Mouse (Mus musculus) bone marrow macrophage, adult 2 months (primary cell): Measurements from ENCODE around the gene Fis1. TPM values are rescaled to one million over a fixed set of nuclear protein-coding genes. Genes with fewer than 3 reads are reported as not detected.

ENCODE experiments used
- H3K27ac ChIP-seq: 2 replicates; pipeline ENCODE4 v1.5.1; 2012; ENCODE audit warnings: low read depth, low read length; ENCODE audit not compliant: insufficient read depth
- H3K4me1 ChIP-seq: 2 replicates; pipeline ENCODE4 v1.6.1; 2012; ENCODE audit warnings: low read length; ENCODE audit not compliant: control insufficient read depth, insufficient read depth
- H3K4me3 ChIP-seq: 2 replicates; pipeline ENCODE4 v1.5.1; 2012; ENCODE audit warnings: mild to moderate bottlenecking, low read length, moderate library complexity; ENCODE audit not compliant: insufficient read depth
- CTCF ChIP-seq: IDR thresholded peaks from 2 replicates; pipeline ENCODE4 v1.5.1; 2012; ENCODE audit warnings: low read depth, mild to moderate bottlenecking, low read length, moderate library complexity
- POLR2A ChIP-seq: IDR thresholded peaks from 2 replicates; pipeline ENCODE4 v1.6.1; 2012; ENCODE audit warnings: mild to moderate bottlenecking, low read depth, low read length, borderline replicate concordance
- polyA plus RNA-seq: library from polyadenylated mRNA; stranded (reverse); fragments of >200 nt; gene quantifications from 2 replicates; pipeline ENCODE4 v1.2.4, GENCODE M21; 2012; ENCODE audit not compliant: missing spikeins, insufficient read depth, insufficient read length

Gene Fis1
- polyA plus RNA-seq, 1 experiment: 149 TPM

GRCm38 (mm10) chr5:136919546-136920301, 33.4 kb upstream of the Fis1 start:
- Histone ChIP-seq H3K4me3 (peak overlapping the region; percentile 77), H3K4me1 (no peaks in the 10 kb centered on the region), H3K27ac (no peak overlapping the region)
- no peak for TF ChIP-seq POLR2A
- no peak for TF ChIP-seq CTCF

DNA sequence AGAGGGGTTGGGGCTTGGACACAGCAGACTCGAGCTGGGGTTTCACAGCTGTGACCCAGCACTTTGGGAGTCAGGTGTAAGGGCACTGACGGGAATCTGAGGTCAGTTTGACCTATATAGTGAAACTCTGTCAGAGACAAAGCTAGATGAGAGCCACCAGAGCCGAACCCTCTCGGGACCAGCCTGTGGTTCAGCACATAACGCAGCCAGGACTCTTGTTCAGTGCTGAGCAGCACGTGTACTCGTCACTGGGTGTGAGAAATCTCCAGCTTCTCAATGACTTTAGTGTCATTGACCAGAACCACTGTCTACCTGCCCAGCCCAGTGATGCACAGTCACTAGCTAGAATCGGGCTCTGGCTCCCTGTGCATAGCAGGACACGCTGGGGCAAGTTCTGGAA, 30.2 kb upstream of the Fis1 start:
- Histone ChIP-seq H3K4me3 (no peak overlapping the region), H3K4me1 (no peaks in the 10 kb centered on the region), H3K27ac (no peak overlapping the region)
- TF ChIP-seq CTCF: no peak
- TF ChIP-seq POLR2A: no peak

- Histone ChIP-seq H3K4me3 (no peak overlapping the region), H3K27ac (no peak overlapping the region), H3K4me1 (no peaks in the 10 kb centered on the region)
- TF ChIP-seq POLR2A: no peak
- no peak for TF ChIP-seq CTCF
These were observed 29.2 kb upstream of the Fis1 start for GRCm38 (mm10) chr5:136923751-136924478.

DNA sequence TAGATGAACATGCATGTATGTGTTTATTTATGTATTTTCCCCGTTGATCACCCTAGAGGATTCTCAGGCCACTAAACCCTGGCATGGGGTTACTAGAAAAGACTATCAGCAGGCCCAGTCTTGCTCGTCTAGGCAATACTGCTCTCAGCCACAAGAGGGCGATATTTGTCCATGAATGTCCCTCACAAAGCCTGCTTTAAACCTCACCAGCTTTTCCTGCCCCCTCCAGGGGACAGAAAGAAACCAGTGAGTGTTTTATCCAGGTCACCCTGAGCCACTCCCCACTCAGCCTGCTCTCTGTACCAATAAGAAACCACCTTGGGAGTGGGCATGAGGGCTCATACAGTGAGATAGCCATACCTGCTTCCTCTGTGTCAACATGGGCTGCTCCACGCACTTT, 24.0 kb upstream of the Fis1 start:
- TF ChIP-seq CTCF: peak; percentile 88
- TF ChIP-seq POLR2A: no peak
- no peak overlapping the region for H3K27ac ChIP-seq
- no peak overlapping the region for H3K4me3 ChIP-seq
- H3K4me1 ChIP-seq: no peaks in the 10 kb centered on the region

DNA sequence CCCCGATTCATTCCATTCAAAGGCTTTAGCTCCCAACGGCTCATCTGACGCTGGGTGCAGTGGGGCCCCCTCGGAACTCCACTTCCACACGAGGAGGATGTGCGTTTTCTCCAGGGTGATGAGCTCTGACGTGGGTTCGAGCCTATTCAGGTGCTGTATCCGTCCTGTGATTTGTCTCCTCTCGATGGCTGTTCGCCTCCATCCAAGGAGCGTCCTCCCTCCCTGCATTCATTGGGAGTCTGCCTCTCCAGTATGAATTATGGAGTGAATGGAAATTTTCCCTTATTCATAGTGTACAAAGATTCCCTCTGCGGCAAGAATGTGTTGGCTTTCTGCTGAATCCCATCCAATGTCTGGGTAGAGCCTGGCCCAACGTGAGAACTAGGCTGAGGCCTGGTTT, 21.2 kb upstream of the Fis1 start:
- Histone ChIP-seq H3K27ac (no peak overlapping the region), H3K4me3 (no peak overlapping the region), H3K4me1 (no peaks in the 10 kb centered on the region)
- TF ChIP-seq CTCF (no peak), POLR2A (no peak)

- TF ChIP-seq POLR2A (no peak), CTCF (no peak)
- H3K27ac ChIP-seq: no peak overlapping the region
- H3K4me1 ChIP-seq: no peaks in the 10 kb centered on the region
- no peak overlapping the region for H3K4me3 ChIP-seq
These were observed 20.1 kb upstream of the Fis1 start for GRCm38 (mm10) chr5:136932956-136933355.

DNA sequence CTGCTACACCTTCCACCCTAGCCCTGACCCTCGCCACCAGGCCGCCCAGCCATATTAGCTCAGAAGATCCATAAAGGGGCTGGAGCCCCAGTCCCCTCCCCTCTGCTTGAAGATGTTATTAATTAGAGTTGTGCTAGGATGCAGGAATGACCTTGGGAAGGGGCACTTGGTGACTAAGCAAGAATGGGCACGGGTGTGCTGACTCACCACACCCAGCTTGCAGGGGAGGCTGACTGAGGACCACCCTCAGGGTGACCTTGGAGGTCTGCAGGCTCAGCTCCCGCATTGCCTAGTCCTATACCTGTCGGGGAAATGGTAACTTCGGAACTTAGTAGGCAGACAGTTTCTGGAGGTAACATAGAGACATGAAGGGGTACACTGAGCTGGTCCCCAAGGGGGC, 19.1 kb upstream of the Fis1 start:
- Histone ChIP-seq H3K4me3 (no peak overlapping the region), H3K4me1 (no peaks in the 10 kb centered on the region), H3K27ac (no peak overlapping the region)
- TF ChIP-seq CTCF (no peak), POLR2A (no peak)

- H3K4me1 ChIP-seq: no peaks in the 10 kb centered on the region
- no peak overlapping the region for H3K4me3 ChIP-seq
- TF ChIP-seq POLR2A (no peak), CTCF (peak; percentile 46; the same call in 1 of the 2 replicates)
- H3K27ac ChIP-seq: no peak overlapping the region
These were observed 17.0 kb upstream of the Fis1 start for GRCm38 (mm10) chr5:136935905-136936695.

DNA sequence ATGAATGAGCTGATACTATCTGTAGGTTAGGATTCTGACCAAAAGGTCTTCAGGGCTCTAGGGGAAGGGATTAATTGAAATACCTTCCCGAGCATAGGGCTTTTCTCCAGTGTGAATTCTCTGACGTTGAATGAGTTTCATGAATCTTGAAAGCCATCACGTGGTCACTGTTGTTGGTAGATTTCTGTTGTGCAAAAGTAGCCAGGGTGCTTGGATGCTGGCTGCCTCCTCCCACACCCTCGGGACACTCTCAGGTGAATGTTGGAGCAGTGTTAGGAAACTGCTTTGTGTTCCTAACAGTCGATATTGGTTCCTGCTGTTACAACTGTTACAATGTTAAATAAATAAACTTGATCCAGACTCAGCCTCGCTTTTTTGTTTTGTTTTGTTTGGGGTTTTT, 16.3 kb upstream of the Fis1 start:
- no peak overlapping the region for H3K4me3 ChIP-seq
- TF ChIP-seq CTCF (no peak), POLR2A (no peak)
- no peaks in the 10 kb centered on the region for H3K4me1 ChIP-seq
- no peak overlapping the region for H3K27ac ChIP-seq
